Mouse (Mus musculus): Measurements from ENCODE around the gene Flad1.

- TF ChIP-seq CTCF (IDR thresholded peaks at IDR 0.05; ENCODE audit: extremely low read depth, insufficient read depth, low read length) = no peak
- no peak for TF ChIP-seq POLR2A (IDR thresholded peaks at IDR 0.05; ENCODE audit: extremely low read depth, insufficient read depth, low read length)
Observed at GRCm38 (mm10) chr3:89419571-89419970, 7.9 kb upstream of the Flad1 start.
